Mouse (Mus musculus): ENCODE results near the gene Myh6. TPM values are rescaled to one million over a fixed set of nuclear protein-coding genes. Genes with fewer than 3 reads are reported as not detected.
"Not testable (repeated sequence)": the region's sequence is repeated elsewhere in the genome, so short reads cannot be mapped to it uniquely, and the experiment has no call there.

Gene Myh6
- polyA plus RNA-seq, 1 experiment from 2014 or later, result 1.7 TPM

- Histone ChIP-seq H3K9me3 (ENCODE audit: control insufficient read depth, low read length) (no peaks in the 10 kb centered on the region), H3K27me3 (ENCODE audit: control insufficient read depth, insufficient read depth, low read length) (no peaks in the 10 kb centered on the region), H3K27ac (ENCODE audit: low read depth, low read length) (no peak overlapping the region), H3K4me2 (ENCODE audit: low read depth, low read length) (no peak overlapping the region), H3K4me3 (ENCODE audit: low read depth, low read length) (no peak overlapping the region), H3K9ac (replicated peaks; ENCODE audit: low read depth, low read length) (no peak overlapping the region), H3K36me3 (ENCODE audit: control insufficient read depth, insufficient read depth, low read length) (no peaks in the 10 kb centered on the region), H3K4me1 (ENCODE audit: control insufficient read depth, insufficient read depth, low read length) (no peaks in the 10 kb centered on the region)
- WGBS, result 86% methylated on average over 3 of the region's 3 CpGs
- no peak for ATAC-seq (ENCODE audit: low read depth)
Observed at GRCm38 (mm10) chr14:54955481-54955880, 11.2 kb downstream of the Myh6 start.

GRCm38 (mm10) chr14:54954474-54954873 lies 12.3 kb downstream of the Myh6 start:
- ATAC-seq (ENCODE audit: low read depth), result no peak
- Histone ChIP-seq H3K9ac (replicated peaks; ENCODE audit: low read depth, low read length) (no peak overlapping the region), H3K36me3 (ENCODE audit: control insufficient read depth, insufficient read depth, low read length) (no peaks in the 10 kb centered on the region), H3K4me3 (ENCODE audit: low read depth, low read length) (no peak overlapping the region), H3K4me1 (ENCODE audit: control insufficient read depth, insufficient read depth, low read length) (no peaks in the 10 kb centered on the region), H3K27me3 (ENCODE audit: control insufficient read depth, insufficient read depth, low read length) (no peaks in the 10 kb centered on the region), H3K27ac (ENCODE audit: low read depth, low read length) (no peak overlapping the region), H3K9me3 (ENCODE audit: control insufficient read depth, low read length) (no peaks in the 10 kb centered on the region), H3K4me2 (ENCODE audit: low read depth, low read length) (no peak overlapping the region)
- WGBS, result 87% methylated on average over 3 of the region's 3 CpGs

DNA sequence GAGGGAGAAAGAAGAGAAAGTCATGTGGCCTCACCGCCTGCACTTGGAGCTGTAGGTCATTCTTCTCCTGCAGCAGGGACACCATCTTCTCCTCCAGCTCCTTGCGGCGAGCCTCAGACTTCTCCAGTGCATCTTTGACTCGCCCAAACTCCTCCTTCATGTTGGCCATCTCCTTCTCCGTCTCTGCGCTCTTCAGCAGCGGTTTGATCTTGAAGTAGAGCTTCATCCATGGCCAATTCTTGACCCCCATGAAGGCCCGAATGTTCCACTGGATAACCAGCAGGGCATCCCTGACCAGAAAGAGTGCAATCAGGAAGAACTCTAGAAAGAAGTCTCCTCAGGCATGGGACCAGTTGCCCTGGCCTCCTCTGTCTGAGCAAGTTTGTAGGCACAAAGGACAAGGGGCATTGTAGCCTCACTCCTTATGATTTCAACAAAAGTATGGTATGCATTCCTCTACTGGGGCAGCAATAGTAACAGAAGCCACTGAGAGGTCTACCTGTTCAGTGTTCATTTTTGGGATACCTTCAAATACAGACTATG lies 13.0 kb downstream of the Myh6 start:
- no peak for ATAC-seq (ENCODE audit: low read depth)
- no peak overlapping the region for H3K9ac ChIP-seq (replicated peaks; ENCODE audit: low read depth, low read length)
- no peak overlapping the region for H3K4me2 ChIP-seq (ENCODE audit: low read depth, low read length)
- H3K36me3 ChIP-seq (ENCODE audit: control insufficient read depth, insufficient read depth, low read length), result no peaks in the 10 kb centered on the region
- no peaks in the 10 kb centered on the region for H3K4me1 ChIP-seq (ENCODE audit: control insufficient read depth, insufficient read depth, low read length)
- no peak overlapping the region for H3K27ac ChIP-seq (ENCODE audit: low read depth, low read length)
- no peaks in the 10 kb centered on the region for H3K9me3 ChIP-seq (ENCODE audit: control insufficient read depth, low read length)
- no peak overlapping the region for H3K4me3 ChIP-seq (ENCODE audit: low read depth, low read length)
- 92% methylated on average over 8 of the region's 8 CpGs for WGBS
- no peaks in the 10 kb centered on the region for H3K27me3 ChIP-seq (ENCODE audit: control insufficient read depth, insufficient read depth, low read length)

DNA sequence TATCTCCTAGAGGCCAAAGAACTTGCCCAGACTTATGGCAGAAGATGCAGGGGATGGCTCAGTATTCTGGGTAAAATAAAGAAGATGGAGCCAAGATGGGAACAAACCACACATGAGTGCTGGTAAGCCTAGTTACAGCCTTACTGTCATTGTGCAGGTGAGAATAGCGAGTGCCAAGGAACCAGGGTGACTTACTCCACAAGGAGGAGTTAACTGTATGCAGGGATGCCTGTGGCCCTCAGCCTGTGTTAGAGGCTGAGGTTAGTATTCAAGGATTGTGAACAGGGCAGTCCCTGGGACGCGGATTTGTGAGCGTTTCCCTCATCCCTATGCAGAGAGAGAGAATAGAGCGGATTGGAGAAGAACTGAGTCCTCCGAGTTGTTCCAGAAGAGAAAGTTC lies 15.1 kb downstream of the Myh6 start:
- H3K4me3 ChIP-seq (ENCODE audit: low read depth, low read length), result no peak overlapping the region
- WGBS, result 86% methylated on average over 6 of the region's 6 CpGs
- no peaks in the 10 kb centered on the region for H3K36me3 ChIP-seq (ENCODE audit: control insufficient read depth, insufficient read depth, low read length)
- no peak overlapping the region for H3K27ac ChIP-seq (ENCODE audit: low read depth, low read length)
- no peaks in the 10 kb centered on the region for H3K4me1 ChIP-seq (ENCODE audit: control insufficient read depth, insufficient read depth, low read length)
- no peak overlapping the region for H3K9ac ChIP-seq (replicated peaks; ENCODE audit: low read depth, low read length)
- H3K4me2 ChIP-seq (ENCODE audit: low read depth, low read length), result no peak overlapping the region
- H3K27me3 ChIP-seq (ENCODE audit: control insufficient read depth, insufficient read depth, low read length), result no peaks in the 10 kb centered on the region
- H3K9me3 ChIP-seq (ENCODE audit: control insufficient read depth, low read length), result no peaks in the 10 kb centered on the region
- no peak for ATAC-seq (ENCODE audit: low read depth)

DNA sequence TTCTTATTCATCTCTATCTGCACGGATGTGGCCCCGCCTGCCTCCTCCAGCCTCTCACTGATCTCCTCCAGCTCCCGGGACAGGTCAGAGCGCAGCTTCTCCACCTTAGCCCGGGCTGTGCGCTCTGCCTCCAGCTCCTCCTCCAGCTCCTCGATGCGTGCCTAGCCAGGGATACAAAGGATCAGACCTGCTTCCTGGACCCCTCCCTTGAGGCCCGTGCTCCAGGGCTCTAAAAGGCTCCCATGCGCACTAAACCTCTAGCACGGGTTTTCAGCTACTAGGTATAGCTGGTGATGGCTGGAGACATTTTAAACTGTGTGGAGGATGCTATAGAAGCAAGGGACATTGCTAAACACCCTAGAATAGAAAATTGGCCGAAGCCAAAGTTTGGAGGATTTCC lies 16.2 kb downstream of the Myh6 start:
- 64% methylated on average over 12 of the region's 12 CpGs for WGBS
- ATAC-seq (ENCODE audit: low read depth), result no peak

GRCm38 (mm10) chr14:54948781-54949180 lies 17.9 kb downstream of the Myh6 start:
- H3K9ac ChIP-seq (replicated peaks; ENCODE audit: low read depth, low read length), result no peak overlapping the region
- H3K9me3 ChIP-seq (ENCODE audit: control insufficient read depth, low read length), result no peaks in the 10 kb centered on the region
- H3K27me3 ChIP-seq (ENCODE audit: control insufficient read depth, insufficient read depth, low read length), result no peaks in the 10 kb centered on the region
- H3K36me3 ChIP-seq (ENCODE audit: control insufficient read depth, insufficient read depth, low read length), result no peaks in the 10 kb centered on the region
- H3K4me3 ChIP-seq (ENCODE audit: low read depth, low read length), result no peak overlapping the region
- no peak overlapping the region for H3K27ac ChIP-seq (ENCODE audit: low read depth, low read length)
- no peak overlapping the region for H3K4me2 ChIP-seq (ENCODE audit: low read depth, low read length)
- WGBS, result 94% methylated on average over 9 of the region's 9 CpGs
- ATAC-seq (ENCODE audit: low read depth), result no peak
- H3K4me1 ChIP-seq (ENCODE audit: control insufficient read depth, insufficient read depth, low read length), result no peaks in the 10 kb centered on the region

More for the DNA sequence above, 16.2 kb downstream of the Myh6 start:
- Histone ChIP-seq H3K4me3 (ENCODE audit: low read depth, low read length) (no peak overlapping the region), H3K27ac (ENCODE audit: low read depth, low read length) (no peak overlapping the region), H3K9ac (replicated peaks; ENCODE audit: low read depth, low read length) (no peak overlapping the region), H3K4me2 (ENCODE audit: low read depth, low read length) (no peak overlapping the region), H3K9me3 (ENCODE audit: control insufficient read depth, low read length) (no peaks in the 10 kb centered on the region), H3K36me3 (ENCODE audit: control insufficient read depth, insufficient read depth, low read length) (no peaks in the 10 kb centered on the region), H3K27me3 (ENCODE audit: control insufficient read depth, insufficient read depth, low read length) (no peaks in the 10 kb centered on the region), H3K4me1 (ENCODE audit: control insufficient read depth, insufficient read depth, low read length) (no peaks in the 10 kb centered on the region)

GRCm38 (mm10) chr14:54947008-54947407 lies 19.7 kb downstream of the Myh6 start:
- not testable (repeated sequence) for H3K36me3 ChIP-seq (ENCODE audit: control insufficient read depth, insufficient read depth, low read length); H3K27ac ChIP-seq (ENCODE audit: low read depth, low read length); H3K4me1 ChIP-seq (ENCODE audit: control insufficient read depth, insufficient read depth, low read length); H3K9me3 ChIP-seq (ENCODE audit: control insufficient read depth, low read length); H3K27me3 ChIP-seq (ENCODE audit: control insufficient read depth, insufficient read depth, low read length); H3K9ac ChIP-seq (replicated peaks; ENCODE audit: low read depth, low read length); H3K4me2 ChIP-seq (ENCODE audit: low read depth, low read length); ATAC-seq (ENCODE audit: low read depth); H3K4me3 ChIP-seq (ENCODE audit: low read depth, low read length)
- 88% methylated on average over 7 of the region's 11 CpGs for WGBS

DNA sequence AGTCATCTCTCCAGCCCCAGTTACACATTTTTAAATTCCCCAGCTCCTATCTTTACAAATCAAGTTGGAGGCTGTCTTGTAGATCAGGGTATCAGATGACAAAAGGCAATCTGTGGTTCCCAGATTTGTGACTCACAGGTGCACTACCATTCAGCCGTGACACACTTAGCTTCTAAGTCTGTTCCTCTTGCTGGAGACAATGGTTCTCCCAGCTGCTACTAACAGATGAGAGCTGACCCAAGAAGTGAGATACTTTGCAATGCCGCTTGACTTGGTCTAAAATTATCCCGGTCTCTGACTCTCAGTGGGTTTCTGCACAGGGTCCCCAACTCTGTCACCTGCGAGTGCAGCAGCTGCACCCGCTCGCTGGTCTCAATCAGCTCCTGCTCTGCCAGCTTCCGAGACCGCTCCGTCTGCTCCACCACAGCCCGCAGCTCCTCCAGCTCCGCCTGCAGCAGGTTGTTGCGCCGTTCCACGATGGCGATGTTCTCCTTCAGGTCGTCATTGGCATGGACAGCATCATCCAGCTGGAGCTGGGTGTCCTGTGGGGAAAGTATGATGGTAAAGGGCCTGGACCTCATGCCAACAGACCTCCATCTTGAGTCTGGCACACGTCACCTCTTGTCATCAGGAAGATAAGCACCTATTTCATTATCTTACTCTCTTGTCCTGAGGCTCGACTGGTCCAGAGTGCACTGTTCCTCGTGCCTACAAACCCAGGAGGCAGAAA lies 20.6 kb downstream of the Myh6 start:
- H3K4me3 ChIP-seq (ENCODE audit: low read depth, low read length), result no peak overlapping the region
- no peaks in the 10 kb centered on the region for H3K4me1 ChIP-seq (ENCODE audit: control insufficient read depth, insufficient read depth, low read length)
- no peak overlapping the region for H3K4me2 ChIP-seq (ENCODE audit: low read depth, low read length)
- no peak overlapping the region for H3K9ac ChIP-seq (replicated peaks; ENCODE audit: low read depth, low read length)
- no peak overlapping the region for H3K27ac ChIP-seq (ENCODE audit: low read depth, low read length)
- H3K36me3 ChIP-seq (ENCODE audit: control insufficient read depth, insufficient read depth, low read length), result no peaks in the 10 kb centered on the region
- no peak for ATAC-seq (ENCODE audit: low read depth)
- H3K9me3 ChIP-seq (ENCODE audit: control insufficient read depth, low read length), result no peaks in the 10 kb centered on the region
- WGBS, result 88% methylated on average over 19 of the region's 19 CpGs
- H3K27me3 ChIP-seq (ENCODE audit: control insufficient read depth, insufficient read depth, low read length), result no peaks in the 10 kb centered on the region

- no peaks in the 10 kb centered on the region for H3K27me3 ChIP-seq (ENCODE audit: control insufficient read depth, insufficient read depth, low read length)
Observed at GRCm38 (mm10) chr14:54944939-54945338, 21.8 kb downstream of the Myh6 start.

More at GRCm38 (mm10) chr14:54944939-54945338, 21.8 kb downstream of the Myh6 start:
- no peaks in the 10 kb centered on the region for H3K4me1 ChIP-seq (ENCODE audit: control insufficient read depth, insufficient read depth, low read length)
- no peak overlapping the region for H3K4me2 ChIP-seq (ENCODE audit: low read depth, low read length)
- H3K9me3 ChIP-seq (ENCODE audit: control insufficient read depth, low read length), result no peaks in the 10 kb centered on the region
- H3K9ac ChIP-seq (replicated peaks; ENCODE audit: low read depth, low read length), result no peak overlapping the region
- WGBS, result 88% methylated on average over 2 of the region's 2 CpGs
- H3K27ac ChIP-seq (ENCODE audit: low read depth, low read length), result no peak overlapping the region
- H3K36me3 ChIP-seq (ENCODE audit: control insufficient read depth, insufficient read depth, low read length), result no peaks in the 10 kb centered on the region
- no peak overlapping the region for H3K4me3 ChIP-seq (ENCODE audit: low read depth, low read length)
- no peak for ATAC-seq (ENCODE audit: low read depth)

Data from neural tube, embryonic 14.5 days (tissue).